Mouse (Mus musculus) MEL (cell line): ENCODE measurements around the gene Phlda2. TPM values are rescaled to one million over a fixed set of nuclear protein-coding genes. Genes with fewer than 3 reads are reported as not detected.

Experiments
- DNase-seq: peaks from one replicate; pipeline ENCODE4 v3.0.0; 2011; ENCODE audit warnings: low read depth, low spot score
- H3K27ac ChIP-seq: 2 replicates; pipeline ENCODE4 v1.5.1; 2012; ENCODE audit warnings: low read depth, mild to moderate bottlenecking, control low read depth, low read length, moderate library complexity; ENCODE audit not compliant: control insufficient read depth
- H3K27me3 ChIP-seq, 2 experiments: fragments of 150-350 bp in 1 of 2; sonication (generic) in 1 of 2; 2 replicates each; pipeline ENCODE4 v1.6.1; 2012; ENCODE audit warnings: low read length in 2 of 2, mild to moderate bottlenecking in 2 of 2, improper control_type of control experiment in 1 of 2, moderate library complexity in 1 of 2; ENCODE audit not compliant: insufficient read depth in 2 of 2, control insufficient read depth in 1 of 2
- H3K36me3 ChIP-seq, 2 experiments: 2 replicates each; pipeline ENCODE4 v1.6.1; 2012 to 2014; ENCODE audit warnings: low read length in 2 of 2, improper control_type of control experiment in 1 of 2, inconsistent platforms in 1 of 2, mild to moderate bottlenecking in 1 of 2; ENCODE audit not compliant: insufficient read depth in 2 of 2, control insufficient read depth in 1 of 2
- H3K4me1 ChIP-seq, 2 experiments: fragments of 150-350 bp in 1 of 2; sonication (generic) in 1 of 2; 2 replicates each; pipeline ENCODE4 v1.6.1; 2012; ENCODE audit warnings: low read length in 2 of 2, improper control_type of control experiment in 1 of 2, mild to moderate bottlenecking in 1 of 2; ENCODE audit not compliant: insufficient read depth in 2 of 2, control insufficient read depth in 1 of 2
- H3K4me3 ChIP-seq, 2 experiments: fragments of 150-350 bp in 1 of 2; sonication (generic) in 1 of 2; 2 replicates each; pipeline ENCODE4 v1.5.1; 2012; ENCODE audit warnings: low read depth in 2 of 2, low read length in 2 of 2, mild to moderate bottlenecking in 2 of 2, moderate library complexity in 2 of 2, control low read depth in 1 of 2, improper control_type of control experiment in 1 of 2; ENCODE audit not compliant: control insufficient read depth in 1 of 2, insufficient read depth in 1 of 2
- H3K79me2 ChIP-seq: 2 replicates; pipeline ENCODE4 v1.6.1; 2012; ENCODE audit warnings: mild to moderate bottlenecking, low read length, moderate library complexity; ENCODE audit not compliant: control insufficient read depth, poor library complexity, insufficient read depth
- H3K9ac ChIP-seq: 2 replicates; pipeline ENCODE4 v1.6.1; 2012; ENCODE audit warnings: low read depth, mild to moderate bottlenecking, control low read depth, low read length, moderate library complexity; ENCODE audit not compliant: control insufficient read depth, poor library complexity, severe bottlenecking
- H3K9me3 ChIP-seq: fragments of 150-350 bp; sonication (generic); replicated peaks from 2 replicates; pipeline ENCODE4 v1.6.1; 2012; ENCODE audit warnings: mild to moderate bottlenecking, low read length, improper control_type of control experiment, moderate library complexity; ENCODE audit not compliant: insufficient read depth
- BHLHE40 ChIP-seq: IDR thresholded peaks from 2 replicates; pipeline ENCODE4 v1.6.1; 2012; ENCODE audit warnings: low read depth, mild to moderate bottlenecking, inconsistent platforms, low read length, improper control_type of control experiment, borderline replicate concordance
- ELF1 ChIP-seq: IDR thresholded peaks from 2 replicates; pipeline ENCODE4 v1.6.1; 2014; ENCODE audit warnings: low read depth, mild to moderate bottlenecking, inconsistent platforms, low read length, improper control_type of control experiment, moderate library complexity
- EP300 ChIP-seq, 2 experiments: IDR thresholded peaks; 2 replicates each; pipeline ENCODE4 v1.6.1; 2011; ENCODE audit warnings: improper control_type of control experiment in 2 of 2, low read length in 2 of 2, low read depth in 1 of 2, mild to moderate bottlenecking in 1 of 2
- ETS1 ChIP-seq: IDR thresholded peaks from 2 replicates; pipeline ENCODE4 v1.6.1; 2012; ENCODE audit warnings: low read depth, mild to moderate bottlenecking, inconsistent platforms, low read length, improper control_type of control experiment, moderate library complexity
- KAT2A ChIP-seq: conservative IDR thresholded peaks from 2 replicates; pipeline ENCODE4 v1.6.1; 2012; ENCODE audit warnings: low read depth, low read length, improper control_type of control experiment, inconsistent platforms
- MAFK ChIP-seq: IDR thresholded peaks from 2 replicates; pipeline ENCODE4 v1.6.1; 2011; ENCODE audit warnings: low read depth, mild to moderate bottlenecking, low read length, improper control_type of control experiment, borderline replicate concordance
- MAZ ChIP-seq: IDR thresholded peaks from 2 replicates; pipeline ENCODE4 v1.6.1; 2012; ENCODE audit warnings: low read depth, mild to moderate bottlenecking, inconsistent platforms, low read length, improper control_type of control experiment
- MXI1 ChIP-seq: IDR thresholded peaks from 2 replicates; pipeline ENCODE4 v1.6.1; 2011; ENCODE audit warnings: mild to moderate bottlenecking, low read depth, low read length, improper control_type of control experiment
- NELFE ChIP-seq: IDR thresholded peaks from 2 replicates; pipeline ENCODE4 v1.6.1; 2011; ENCODE audit warnings: low read depth, low read length, improper control_type of control experiment
- NRF1 ChIP-seq: IDR thresholded peaks from 2 replicates; pipeline ENCODE4 v1.6.1; 2014; ENCODE audit warnings: low read depth, mild to moderate bottlenecking, inconsistent platforms, low read length, improper control_type of control experiment, moderate library complexity; ENCODE audit not compliant: poor library complexity, insufficient read depth, severe bottlenecking
- POLR2A ChIP-seq, 2 experiments: IDR thresholded peaks; 2 replicates each; pipeline ENCODE4 v1.6.1; 2011 to 2012; ENCODE audit warnings: low read length in 2 of 2, mild to moderate bottlenecking in 2 of 2, control low read depth in 1 of 2, improper control_type of control experiment in 1 of 2, low read depth in 1 of 2, moderate library complexity in 1 of 2; ENCODE audit not compliant: control insufficient read depth in 1 of 2, insufficient read depth in 1 of 2, poor library complexity in 1 of 2
- POLR2AphosphoS2 ChIP-seq: IDR thresholded peaks from 2 replicates; pipeline ENCODE4 v1.6.1; 2011; ENCODE audit warnings: low read length, improper control_type of control experiment
- TCF12 ChIP-seq: IDR thresholded peaks from 2 replicates; pipeline ENCODE4 v1.6.1; 2014; ENCODE audit warnings: low read depth, mild to moderate bottlenecking, inconsistent platforms, low read length, improper control_type of control experiment, moderate library complexity
- UBTF ChIP-seq: IDR thresholded peaks from 2 replicates; pipeline ENCODE4 v1.6.1; 2012; ENCODE audit warnings: low read depth, mild to moderate bottlenecking, inconsistent platforms, low read length, improper control_type of control experiment, moderate library complexity, borderline replicate concordance; ENCODE audit not compliant: insufficient read depth
- USF1 ChIP-seq: IDR thresholded peaks from 2 replicates; pipeline ENCODE4 v1.6.1; 2014; ENCODE audit warnings: low read depth, mild to moderate bottlenecking, inconsistent platforms, low read length, improper control_type of control experiment, moderate library complexity
- ZNF384 ChIP-seq: IDR thresholded peaks from 2 replicates; pipeline ENCODE4 v1.6.1; 2012; ENCODE audit warnings: low read depth, mild to moderate bottlenecking, inconsistent platforms, low read length, improper control_type of control experiment
- polyA plus RNA-seq, 2 experiments: library from polyadenylated mRNA; stranded (reverse) in 1 of 2; unstranded in 1 of 2; fragments of >175 nt in 1 of 2; fragments of >200 nt in 1 of 2; gene quantifications; 2 replicates each; pipeline versions ENCODE4 v1.2.1 to v1.2.4; 2012; ENCODE audit warnings: low replicate concordance in 2 of 2, low read depth in 1 of 2; ENCODE audit not compliant: insufficient read length in 2 of 2, insufficient read depth in 1 of 2, missing spikeins in 1 of 2
- total RNA-seq: library from RNA; depleted of rRNA; stranded (reverse); fragments of 300-350 nt; gene quantifications from 2 replicates; pipeline ENCODE4 v1.2.3, GENCODE M21; 2012

Phlda2 gene
- total and polyA plus RNA-seq, 3 experiments: 152 to 253 TPM; not detected in 1

GRCm38 (mm10) chr7:143501643-143502417 lies 1.1 kb downstream of the Phlda2 start (continued):
- TF ChIP-seq USF1 (no peak), MAZ (0 out of 2 replicates have a peak, but pooled peaks have one; percentile 15), ZNF384 (peak; percentile 18; the same call in 1 of the 2 replicates)

DNA sequence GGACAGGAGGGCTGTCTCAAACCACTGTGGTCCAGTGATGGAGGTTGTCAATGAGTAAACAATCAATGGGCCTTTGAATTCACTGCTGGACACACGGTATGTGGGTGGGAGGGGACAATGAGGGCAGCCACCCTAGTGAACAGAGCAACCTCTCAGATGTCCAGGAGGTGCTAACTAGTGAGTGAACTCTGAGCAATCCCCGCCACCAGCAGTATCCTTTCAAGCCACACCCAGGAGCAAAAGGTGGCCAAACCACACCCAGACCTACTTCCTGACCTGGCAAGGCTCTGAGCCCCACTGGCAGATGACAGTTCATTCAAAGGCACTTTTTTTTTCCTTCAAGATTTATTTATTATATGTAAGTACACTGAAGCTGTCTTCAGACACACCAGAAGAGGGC lies 2.0 kb downstream of the Phlda2 start:
- H3K27ac ChIP-seq: peak overlapping the region; percentile 84; the same call in 1 of the 2 replicates
- H3K9ac ChIP-seq: peak overlapping the region; percentile 85
- peak; percentile 81 for DNase-seq
- peaks cover 12 to 28% of the 10 kb centered on the region in 2 experiments for H3K4me1 ChIP-seq
- H3K4me3 ChIP-seq: peak overlapping the region; percentile 78 to 91; a peak in 3 of 4 replicates
- peaks cover 10% of the 10 kb centered on the region for H3K79me2 ChIP-seq
- H3K27me3 ChIP-seq: no peaks in the 10 kb centered on the region
- H3K9me3 ChIP-seq: no peaks in the 10 kb centered on the region
- no peak for TF ChIP-seq BHLHE40
- peak; percentile 86 for TF ChIP-seq ZNF384
- TF ChIP-seq MAFK: no peak
- TF ChIP-seq NRF1: no peak
- peak in 1 of 2 experiments; percentile 41; a peak in 1 of 4 replicates for TF ChIP-seq POLR2A (IDR thresholded peaks at IDR 0.05; ENCODE audit: control insufficient read depth in 1 of 2, insufficient read depth in 1 of 2, low read depth in 1 of 2, low read length in 2 of 2, poor library complexity in 1 of 2)
- no peak for TF ChIP-seq MXI1
- peak in 1 of 2 experiments; percentile 27; a peak in 1 of 4 replicates for TF ChIP-seq EP300 (IDR thresholded peaks at IDR 0.05; ENCODE audit: low read depth in 1 of 2, low read length in 2 of 2)
- TF ChIP-seq ELF1: peak; percentile 34; the same call in 1 of the 2 replicates
- no peak for TF ChIP-seq TCF12
- TF ChIP-seq ETS1: 0 out of 2 replicates have a peak, but pooled peaks have one; percentile 42
- TF ChIP-seq KAT2A: no peak
- no peak for TF ChIP-seq USF1
- TF ChIP-seq NELFE: peak; percentile 45
- no peak for TF ChIP-seq UBTF
- TF ChIP-seq POLR2AphosphoS2: peak; percentile 56; the same call in 1 of the 2 replicates
- TF ChIP-seq MAZ: no peak
- peaks cover 0 to 16% of the 10 kb centered on the region in 2 experiments; a peak in 2 of 4 replicates for H3K36me3 ChIP-seq
